Comparison of ENCODE assay signal across 24 mouse cellular contexts in genomic region chr14:117757790-117758358, GRCm38 (mm10).
DNase-seq lines count a peak whose midpoint lies in the region; ATAC-seq lines count a peak whose summit lies in the region.
"Had no signal": no experiment of that assay in that cellular context is flagged by ENCODE, and none has a peak within 500 bp of the region (broad histone marks: within the 10 kb centered on the region; RNA-seq: fewer than 3 reads in every experiment).

No protein-coding gene starts in this region.

- H3K27me3 ChIP-seq in forebrain, embryonic 14.5 days (replicated peaks; ENCODE audit: control insufficient read depth, insufficient read depth, low read length), result no peaks in the 10 kb centered on the region
- H3K27me3 ChIP-seq in forebrain, embryonic 16.5 days (replicated peaks; ENCODE audit: control insufficient read depth, insufficient read depth, low read length), result no peaks in the 10 kb centered on the region
- no peaks in the 10 kb centered on the region for H3K27me3 ChIP-seq in neural tube, embryonic 12.5 days (replicated peaks)
- no peaks in the 10 kb centered on the region for H3K27me3 ChIP-seq in midbrain, embryonic 13.5 days
- H3K27me3 ChIP-seq in intestine, embryonic 16.5 days (replicated peaks; ENCODE audit: control insufficient read depth, insufficient read depth, low read length), result no peaks in the 10 kb centered on the region
- H3K27me3 ChIP-seq: hindbrain, embryonic 15.5 days; intestine, embryonic 15.5 days; limb, embryonic 13.5 days; megakaryocyte, embryonic 14.5 days had no signal

- 46% methylated on average over 6 of the region's 6 CpGs for WGBS in forebrain, embryonic 14.5 days
- 49% methylated on average over 6 of the region's 6 CpGs for WGBS in forebrain, embryonic 16.5 days
- 58% methylated on average over 6 of the region's 6 CpGs for WGBS in neural tube, embryonic 12.5 days
- WGBS in midbrain, embryonic 13.5 days, result 46% methylated on average over 6 of the region's 6 CpGs
- WGBS in intestine, embryonic 16.5 days, result 81% methylated on average over 6 of the region's 6 CpGs

- H3K27ac ChIP-seq in forebrain, embryonic 14.5 days (ENCODE audit: low read depth, low read length), result no peak overlapping the region
- H3K27ac ChIP-seq in forebrain, embryonic 16.5 days (ENCODE audit: low read length), result no peak overlapping the region
- no peak overlapping the region for H3K27ac ChIP-seq in neural tube, embryonic 12.5 days
- no peak overlapping the region for H3K27ac ChIP-seq in midbrain, embryonic 13.5 days
- no peak overlapping the region for H3K27ac ChIP-seq in intestine, embryonic 16.5 days (ENCODE audit: low read length)
- H3K27ac ChIP-seq: hindbrain, embryonic 15.5 days; intestine, embryonic 15.5 days; kidney, postnatal 0 days; limb, embryonic 13.5 days had no signal

- no peak overlapping the region for H3K9ac ChIP-seq in forebrain, embryonic 14.5 days (ENCODE audit: low read length)
- no peak overlapping the region for H3K9ac ChIP-seq in forebrain, embryonic 16.5 days (replicated peaks; ENCODE audit: low read depth, low read length)
- H3K9ac ChIP-seq in neural tube, embryonic 12.5 days, result no peak overlapping the region
- no peak overlapping the region for H3K9ac ChIP-seq in midbrain, embryonic 13.5 days (replicated peaks)
- H3K9ac ChIP-seq in intestine, embryonic 16.5 days (ENCODE audit: low read depth, low read length), result no peak overlapping the region
- H3K9ac ChIP-seq: hindbrain, embryonic 15.5 days; intestine, embryonic 15.5 days; limb, embryonic 13.5 days had no signal

- H3K4me2 ChIP-seq in forebrain, embryonic 14.5 days (ENCODE audit: low read length), result no peak overlapping the region
- H3K4me2 ChIP-seq in forebrain, embryonic 16.5 days (ENCODE audit: low read length), result no peak overlapping the region
- no peak overlapping the region for H3K4me2 ChIP-seq in neural tube, embryonic 12.5 days (replicated peaks)
- H3K4me2 ChIP-seq in midbrain, embryonic 13.5 days (replicated peaks), result no peak overlapping the region
- no peak overlapping the region for H3K4me2 ChIP-seq in intestine, embryonic 16.5 days (ENCODE audit: low read depth, low read length)
- H3K4me2 ChIP-seq: hindbrain, embryonic 15.5 days; intestine, embryonic 15.5 days; limb, embryonic 13.5 days; liver, embryonic 11.5 days had no signal

- ATAC-seq in forebrain, embryonic 14.5 days, result 0 out of 2 replicates have a peak, but pooled peaks have one; percentile 26
- no peak for ATAC-seq in forebrain, embryonic 16.5 days
- ATAC-seq in neural tube, embryonic 12.5 days (ENCODE audit: low FRiP score, low read depth), result peak; percentile 62; the same call in 1 of the 2 replicates
- peak; percentile 72 for ATAC-seq in midbrain, embryonic 13.5 days
- ATAC-seq in intestine, embryonic 16.5 days, result no peak
- ATAC-seq: CD4-positive, CD25-positive, alpha-beta regulatory T cell, adult 4 months; intestine, embryonic 15.5 days had no signal

- no peak for DNase-seq in forebrain, embryonic 14.5 days (ENCODE audit: low spot score)
- DNase-seq in neural tube, embryonic 10.5 days (ENCODE audit: extremely low spot score, low spot score), result no peak
- no peak for DNase-seq in right cerebral cortex, postnatal 10 days (ENCODE audit: low spot score in 2 of 2)
- DNase-seq: adrenal gland, postnatal 25 days; cerebellum, adult 18-20 months; cerebellum, postnatal 10 days; gastrocnemius, postnatal 14 days; heart, postnatal 14 days; kidney, adult 8-10 months; kidney, postnatal 4 days; lung, postnatal 4 days; right cerebral cortex, adult 18-20 months had no signal

- no peaks in the 10 kb centered on the region for H3K9me3 ChIP-seq in forebrain, embryonic 14.5 days (replicated peaks; ENCODE audit: control insufficient read depth, low read length)
- H3K9me3 ChIP-seq in forebrain, embryonic 16.5 days (ENCODE audit: control insufficient read depth, low read length), result no peaks in the 10 kb centered on the region
- H3K9me3 ChIP-seq in neural tube, embryonic 12.5 days, result no peaks in the 10 kb centered on the region
- H3K9me3 ChIP-seq in midbrain, embryonic 13.5 days, result no peaks in the 10 kb centered on the region
- no peaks in the 10 kb centered on the region for H3K9me3 ChIP-seq in intestine, embryonic 16.5 days (ENCODE audit: control insufficient read depth, low read length)
- H3K9me3 ChIP-seq: hindbrain, embryonic 15.5 days; intestine, embryonic 15.5 days; limb, embryonic 13.5 days had no signal

- no peaks in the 10 kb centered on the region for H3K36me3 ChIP-seq in forebrain, embryonic 14.5 days (ENCODE audit: control insufficient read depth, insufficient read depth, low read length)
- H3K36me3 ChIP-seq in forebrain, embryonic 16.5 days (ENCODE audit: control insufficient read depth, insufficient read depth), result no peaks in the 10 kb centered on the region
- no peaks in the 10 kb centered on the region for H3K36me3 ChIP-seq in neural tube, embryonic 12.5 days
- no peaks in the 10 kb centered on the region for H3K36me3 ChIP-seq in midbrain, embryonic 13.5 days
- no peaks in the 10 kb centered on the region for H3K36me3 ChIP-seq in intestine, embryonic 16.5 days (ENCODE audit: control insufficient read depth, insufficient read depth, low read length)
- H3K36me3 ChIP-seq: hindbrain, embryonic 15.5 days; intestine, embryonic 15.5 days; limb, embryonic 13.5 days had no signal

- H3K4me1 ChIP-seq in forebrain, embryonic 14.5 days (ENCODE audit: control insufficient read depth, insufficient read depth, low read length), result peaks cover 4% of the 10 kb centered on the region; the same call in 1 of the 2 replicates
- peaks cover 3% of the 10 kb centered on the region; the same call in 1 of the 2 replicates for H3K4me1 ChIP-seq in forebrain, embryonic 16.5 days (replicated peaks; ENCODE audit: control insufficient read depth, insufficient read depth, low read length)
- peaks cover 8% of the 10 kb centered on the region for H3K4me1 ChIP-seq in neural tube, embryonic 12.5 days
- peaks cover 13% of the 10 kb centered on the region for H3K4me1 ChIP-seq in midbrain, embryonic 13.5 days (replicated peaks)
- H3K4me1 ChIP-seq in intestine, embryonic 16.5 days (ENCODE audit: control insufficient read depth, insufficient read depth, low read length), result no peaks in the 10 kb centered on the region
- H3K4me1 ChIP-seq: intestine, embryonic 15.5 days; limb, embryonic 13.5 days; megakaryocyte, embryonic 14.5 days had no signal

- H3K4me3 ChIP-seq in forebrain, embryonic 14.5 days (ENCODE audit: low read depth, low read length), result no peak overlapping the region
- no peak overlapping the region for H3K4me3 ChIP-seq in forebrain, embryonic 16.5 days (replicated peaks; ENCODE audit: low read length)
- H3K4me3 ChIP-seq in neural tube, embryonic 12.5 days, result no peak overlapping the region
- H3K4me3 ChIP-seq in midbrain, embryonic 13.5 days (replicated peaks), result no peak overlapping the region
- no peak overlapping the region for H3K4me3 ChIP-seq in intestine, embryonic 16.5 days (ENCODE audit: low read length)
- H3K4me3 ChIP-seq: erythroblast, embryonic 14.5 days; hindbrain, embryonic 15.5 days; intestine, embryonic 15.5 days; limb, embryonic 13.5 days; megakaryocyte, embryonic 14.5 days had no signal

Comparison
In these comparisons a context has a peak if more than half of its experiments do, and no peak if none do; other contexts are left out.
1. ATAC-seq: peak in forebrain, embryonic 14.5 days (single experiment), neural tube, embryonic 12.5 days (single experiment) and midbrain, embryonic 13.5 days (single experiment); none in forebrain, embryonic 16.5 days (single experiment) and intestine, embryonic 16.5 days (single experiment).